Mouse (Mus musculus) c-Kit-positive CD71-positive TER-119-positive erythroid progenitor cells, embryonic 14.5 days (primary cell): ENCODE measurements at regions not wholly inside any gene's neighbourhood (a gene's known extent, or its start where the extent isn't known, plus 50 kb on each side); places are given as distances from the start of the nearest gene placed in this dataset.

Source experiments
- DNase-seq: peaks from one replicate; pipeline ENCODE4 v3.0.0-alpha.2; 2013; ENCODE audit warnings: low spot score

GRCm38 (mm10) chr2:169035315-169035714, 79.9 kb upstream of the Zfp64 start:
- peak; percentile 7 for DNase-seq

GRCm38 (mm10) chr2:169033997-169034396, 78.6 kb upstream of the Zfp64 start:
- no peak for DNase-seq

GRCm38 (mm10) chr2:169033181-169033580, 77.8 kb upstream of the Zfp64 start:
- no peak for DNase-seq

GRCm38 (mm10) chr2:169028531-169029114, 73.2 kb upstream of the Zfp64 start:
- DNase-seq, result no peak

DNA sequence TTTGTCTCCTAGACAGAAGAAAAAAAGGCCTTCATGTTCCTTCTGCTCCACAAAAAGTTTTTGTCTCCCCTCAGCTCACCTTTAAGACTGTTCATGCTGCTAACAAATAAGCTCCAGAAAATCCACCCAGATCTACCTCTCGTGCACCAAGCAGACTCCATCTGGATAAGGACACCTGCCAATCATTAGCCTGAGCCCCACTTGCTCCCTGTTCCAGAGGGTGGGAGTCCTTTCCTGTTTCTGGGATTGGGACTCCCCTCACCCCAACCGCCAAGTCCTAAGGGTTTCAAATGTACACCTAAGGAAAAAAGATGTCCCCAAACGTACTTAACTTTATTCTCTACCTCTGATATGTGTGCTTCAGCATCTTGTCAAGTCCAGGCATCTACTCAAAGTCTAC, 63.6 kb upstream of the Zfp64 start:
- DNase-seq, result no peak

GRCm38 (mm10) chr2:169010271-169010670, 54.9 kb upstream of the Zfp64 start:
- DNase-seq, result no peak

DNA sequence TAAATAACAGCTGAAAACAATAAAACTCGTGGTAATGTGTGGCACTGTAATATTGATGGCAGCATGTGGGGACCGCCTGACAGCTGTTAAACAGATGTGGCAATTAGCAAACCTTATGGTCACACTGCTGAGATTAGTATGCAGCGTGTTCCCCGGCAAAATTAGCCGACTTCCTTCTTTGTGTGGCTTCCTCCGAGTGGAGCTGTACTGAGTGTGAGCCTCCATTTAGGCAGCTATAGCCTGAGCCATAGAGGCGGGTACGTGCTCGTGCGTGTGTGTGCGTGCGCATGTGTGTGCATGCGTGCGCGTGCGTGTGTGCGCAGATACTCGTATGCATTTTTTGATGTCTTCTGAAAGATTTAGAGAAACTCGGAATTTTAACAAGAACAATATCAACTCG, 53.4 kb upstream of the Zfp64 start:
- DNase-seq, result no peak

- no peak for DNase-seq
Observed at GRCm38 (mm10) chr2:169008333-169008732, 52.9 kb upstream of the Zfp64 start.

DNA sequence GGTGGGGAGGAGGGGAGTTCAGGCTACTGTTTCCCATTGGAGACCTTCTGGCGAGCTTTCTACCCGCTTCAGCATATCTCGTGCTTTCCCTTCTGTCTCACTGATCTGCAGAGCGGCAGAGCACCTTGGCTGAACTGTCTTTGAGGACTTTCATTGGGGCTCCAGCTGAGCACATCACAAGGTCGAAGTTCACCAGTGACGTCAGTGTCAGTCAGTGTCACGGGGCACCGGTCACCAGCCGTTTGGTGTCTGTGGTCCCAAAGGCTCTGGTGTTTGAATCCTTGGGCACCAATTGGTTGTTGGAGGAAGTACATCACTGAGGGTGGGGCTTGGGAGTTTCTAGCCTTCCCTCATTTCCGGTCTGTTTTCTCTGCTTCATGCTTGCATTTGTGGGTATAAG, 51.2 kb upstream of the Zfp64 start:
- no peak for DNase-seq

DNA sequence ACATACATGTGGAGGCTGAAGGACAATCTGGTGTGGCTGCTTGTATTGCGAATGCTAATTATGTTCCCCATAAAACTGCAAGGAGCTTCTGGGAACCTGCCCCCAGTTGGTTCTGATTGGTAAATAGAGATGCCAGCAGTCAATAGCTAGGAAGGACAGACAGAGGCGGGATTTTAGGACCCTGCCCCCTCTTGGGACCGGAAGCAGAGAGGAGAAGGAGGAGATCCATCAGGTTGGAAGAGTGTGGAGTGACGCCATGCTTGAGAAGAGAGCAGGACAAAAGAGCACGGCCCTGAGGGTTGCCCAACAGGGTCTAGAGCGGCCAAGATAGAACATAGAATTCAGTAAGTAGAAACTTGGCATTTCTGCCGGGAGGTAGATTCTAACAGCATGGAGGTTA, 50.4 kb upstream of the Zfp64 start:
- DNase-seq, result no peak
